Mouse (Mus musculus): ENCODE results near the gene Gbx2.
A peak's percentile ranks its signal among the peaks of the same experiment; 100 is the strongest.

Gene Gbx2

DNA sequence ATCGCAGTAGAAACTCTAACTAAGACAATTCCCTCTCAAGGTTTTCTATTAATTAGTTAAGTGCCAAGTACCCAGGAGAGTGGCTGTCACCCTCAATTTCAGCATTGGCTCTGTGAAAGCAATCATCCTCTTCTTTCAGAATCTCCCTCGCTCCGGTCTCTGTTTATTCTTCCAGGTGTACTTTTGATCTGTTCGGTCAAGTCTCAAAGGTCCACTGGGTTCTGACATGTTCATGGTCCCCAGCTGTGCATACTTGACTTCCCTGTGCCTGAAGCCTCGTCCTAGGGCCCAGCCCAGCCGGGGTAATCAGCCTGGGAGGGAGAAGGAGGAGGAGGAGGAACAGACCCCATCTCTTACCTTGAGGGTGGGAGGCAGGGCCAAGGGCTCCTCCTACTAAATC, 11.8 kb downstream of the Gbx2 start:
- ATAC-seq (ENCODE audit: insufficient number of reproducible peaks, low FRiP score, low TSS enrichment) = no peak

DNA sequence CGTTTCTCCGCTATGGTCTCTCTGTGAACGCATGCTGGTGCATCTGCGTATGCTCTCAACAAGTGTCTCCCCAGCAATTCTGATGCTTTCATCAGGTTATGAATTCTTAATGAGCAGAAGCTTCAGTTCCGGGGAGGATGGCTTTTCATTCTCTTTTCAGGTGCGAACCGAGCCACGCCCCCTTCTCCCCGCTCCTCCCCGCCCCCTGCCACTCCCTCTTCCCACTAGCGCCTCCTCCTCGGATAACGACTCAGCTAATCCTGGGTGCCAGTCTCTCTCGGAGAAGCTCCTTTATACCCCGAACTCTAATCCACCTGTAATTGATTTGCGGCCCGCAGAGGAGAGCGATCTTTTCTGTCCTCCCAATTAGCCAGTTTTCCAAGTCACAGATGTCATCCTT, 12.9 kb downstream of the Gbx2 start:
- no peak for ATAC-seq (ENCODE audit: insufficient number of reproducible peaks, low FRiP score, low TSS enrichment)

DNA sequence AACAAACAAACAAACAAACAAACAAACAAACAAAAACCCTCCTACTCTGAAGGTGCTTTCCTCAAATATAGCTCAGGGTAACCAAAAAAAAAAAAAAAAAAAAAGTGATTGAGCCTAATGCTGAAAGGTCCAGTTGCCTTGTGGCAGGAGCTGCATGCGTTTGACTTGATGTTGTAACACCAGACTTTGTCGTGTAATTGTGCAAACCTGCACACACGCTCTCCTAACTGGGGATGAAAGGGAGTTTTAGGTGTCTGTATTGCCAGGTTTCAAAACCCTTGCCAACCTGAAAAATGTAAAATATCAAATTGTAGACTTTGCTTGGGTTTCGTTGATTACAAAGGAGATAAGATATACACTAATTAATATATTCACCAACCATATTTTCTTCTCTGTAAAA, 17.4 kb downstream of the Gbx2 start:
- ATAC-seq (ENCODE audit: insufficient number of reproducible peaks, low FRiP score, low TSS enrichment) = no peak

DNA sequence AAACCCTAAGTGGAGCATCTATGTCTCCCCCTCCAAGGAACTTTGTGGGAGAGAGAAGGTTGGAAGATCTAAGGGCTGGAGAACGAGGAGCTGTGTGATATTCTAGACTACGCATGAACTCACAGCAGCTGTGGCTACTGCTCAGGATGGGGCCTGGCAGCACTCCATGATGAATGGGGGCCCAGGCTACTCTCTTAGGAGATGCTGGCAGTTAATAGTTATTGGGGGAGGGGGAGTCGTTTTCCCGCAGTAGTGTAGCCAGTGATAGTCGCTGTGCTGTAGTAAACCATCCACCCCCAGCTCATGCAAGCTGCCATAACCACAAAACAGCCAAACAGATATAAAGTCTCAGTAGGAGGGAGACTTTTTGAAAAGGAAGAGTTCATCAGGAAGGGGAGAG, 18.6 kb downstream of the Gbx2 start:
- ATAC-seq (ENCODE audit: insufficient number of reproducible peaks, low FRiP score, low TSS enrichment) = no peak

DNA sequence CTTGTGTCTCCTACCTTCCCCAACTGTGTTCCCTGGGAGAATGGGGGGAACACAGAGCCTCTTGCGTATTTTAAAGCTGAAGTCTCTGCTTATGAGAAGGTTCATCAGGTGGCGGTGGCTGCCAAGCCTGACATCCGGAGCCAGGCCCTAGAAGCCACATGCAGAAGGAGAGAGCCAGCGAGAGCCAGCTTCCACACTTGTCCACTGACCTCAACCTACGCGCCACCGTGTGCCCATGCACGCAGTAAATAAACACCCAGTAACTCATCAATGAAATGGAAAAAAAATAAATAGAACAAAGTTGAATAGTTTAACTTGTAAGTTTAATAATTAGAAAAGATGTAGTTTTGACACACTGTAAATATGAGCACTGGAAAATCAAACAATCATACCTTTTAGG, 21.2 kb downstream of the Gbx2 start:
- ATAC-seq (ENCODE audit: insufficient number of reproducible peaks, low FRiP score, low TSS enrichment) = no peak

DNA sequence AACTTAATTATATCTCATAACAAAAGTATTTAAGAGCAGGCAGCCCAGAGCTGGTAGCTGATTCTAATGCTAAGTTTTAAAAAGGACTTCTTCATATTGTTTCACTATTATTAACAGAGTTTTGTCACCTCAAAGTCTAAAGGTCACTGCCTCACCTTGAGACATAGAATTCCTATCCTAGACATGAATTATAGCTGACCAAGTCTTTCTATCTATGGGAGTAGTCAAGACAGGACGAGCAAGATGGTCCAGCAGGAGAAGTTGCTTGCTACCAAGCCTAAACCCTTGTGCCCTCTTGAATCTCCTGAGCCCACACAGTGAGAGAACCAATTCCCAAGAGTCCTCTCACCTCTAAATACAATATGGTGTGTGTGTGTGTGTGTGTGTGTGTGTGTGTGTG, 28.3 kb downstream of the Gbx2 start:
- no peak for ATAC-seq (ENCODE audit: insufficient number of reproducible peaks, low FRiP score, low TSS enrichment)

DNA sequence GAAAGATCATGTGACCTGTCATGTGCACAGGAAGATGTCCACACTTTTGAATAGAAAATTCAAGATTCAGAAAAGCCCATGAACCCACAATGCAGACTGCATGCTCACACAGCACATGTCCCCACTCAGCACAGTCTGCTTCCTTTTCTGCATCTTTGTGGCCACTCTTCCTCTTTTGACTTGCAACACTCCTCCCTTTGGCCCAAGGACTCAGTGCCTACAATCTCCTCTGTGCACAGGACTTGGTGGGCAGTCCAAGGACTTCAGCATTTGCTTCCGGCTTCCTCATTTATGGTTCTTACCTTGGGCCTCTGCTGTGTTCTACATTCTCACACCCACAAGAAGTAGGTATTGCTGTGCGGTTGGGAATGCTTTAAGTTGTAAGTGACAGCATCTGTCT, 28.7 kb downstream of the Gbx2 start:
- no peak for ATAC-seq (ENCODE audit: insufficient number of reproducible peaks, low FRiP score, low TSS enrichment)

DNA sequence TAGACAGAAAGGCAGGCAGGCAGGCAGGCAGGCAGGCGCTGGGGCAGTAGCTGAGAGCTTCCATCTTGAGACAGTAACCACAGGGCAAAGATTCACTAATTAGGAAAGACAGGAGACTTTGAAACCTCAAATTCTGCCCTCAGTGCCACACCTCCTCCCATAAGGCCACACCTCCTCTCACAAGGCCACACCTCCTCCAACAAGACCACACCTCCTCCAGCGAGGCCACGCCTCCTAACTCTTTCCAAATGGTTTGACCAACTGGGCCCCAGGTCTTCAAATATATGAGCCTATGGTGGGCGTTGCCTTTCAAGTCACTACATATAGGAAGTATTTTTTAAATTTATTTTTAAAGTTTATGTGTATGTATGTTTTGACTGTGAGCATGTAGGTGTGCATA, 29.6 kb downstream of the Gbx2 start:
- no peak for ATAC-seq (ENCODE audit: insufficient number of reproducible peaks, low FRiP score, low TSS enrichment)

DNA sequence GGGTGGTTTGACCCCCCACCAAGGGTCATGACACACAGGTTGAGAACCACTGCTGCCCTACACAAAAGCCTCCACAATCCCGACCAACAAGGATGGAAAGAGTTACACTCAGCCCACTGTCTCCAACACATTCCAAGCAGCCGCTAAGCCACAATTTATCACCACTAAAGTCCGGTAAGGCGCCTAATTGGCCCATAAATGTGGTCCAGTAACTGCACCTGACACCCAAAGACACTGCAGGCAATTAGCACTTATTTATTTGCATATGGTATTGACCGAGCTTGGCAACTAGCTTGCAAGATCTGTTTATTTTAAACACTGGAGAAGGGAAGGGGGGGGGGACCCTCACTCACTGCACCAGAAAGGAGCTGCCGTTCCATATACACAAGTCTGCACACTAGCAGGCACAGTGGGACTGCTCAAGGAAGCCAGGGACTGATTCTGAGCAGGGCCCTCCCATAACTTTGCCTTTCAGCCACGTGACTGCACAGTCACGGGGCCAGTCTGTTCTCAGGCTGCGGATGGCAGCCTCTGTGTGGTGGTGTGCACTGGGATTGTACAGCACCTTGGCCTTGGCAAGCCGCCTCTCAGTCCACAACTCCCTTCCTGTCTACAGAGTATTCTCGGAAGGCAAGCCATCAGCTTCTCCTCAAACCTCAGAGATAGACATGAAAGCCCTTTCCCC, 31.1 kb downstream of the Gbx2 start:
- no peak for ATAC-seq (ENCODE audit: insufficient number of reproducible peaks, low FRiP score, low TSS enrichment)

DNA sequence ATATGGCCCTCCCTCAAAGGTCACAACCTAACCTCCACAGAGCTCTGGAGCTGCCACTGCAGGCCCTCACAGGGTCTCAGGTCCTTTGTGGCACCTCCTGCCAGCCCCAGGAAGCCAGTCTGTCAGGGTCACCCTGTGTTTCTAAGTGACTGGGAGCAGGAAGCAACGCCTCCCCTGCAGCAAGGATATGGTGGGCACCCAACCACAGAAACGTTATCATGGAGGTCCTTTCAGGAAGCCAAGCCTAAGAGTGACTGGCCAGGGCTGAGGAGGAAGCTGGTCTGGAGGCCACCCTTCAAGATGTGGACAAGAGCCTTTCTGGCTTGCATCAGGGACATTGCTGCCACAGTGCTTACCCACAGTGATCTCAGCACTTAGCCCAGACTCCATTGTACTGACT, 31.9 kb downstream of the Gbx2 start:
- ATAC-seq (ENCODE audit: insufficient number of reproducible peaks, low FRiP score, low TSS enrichment) = no peak

DNA sequence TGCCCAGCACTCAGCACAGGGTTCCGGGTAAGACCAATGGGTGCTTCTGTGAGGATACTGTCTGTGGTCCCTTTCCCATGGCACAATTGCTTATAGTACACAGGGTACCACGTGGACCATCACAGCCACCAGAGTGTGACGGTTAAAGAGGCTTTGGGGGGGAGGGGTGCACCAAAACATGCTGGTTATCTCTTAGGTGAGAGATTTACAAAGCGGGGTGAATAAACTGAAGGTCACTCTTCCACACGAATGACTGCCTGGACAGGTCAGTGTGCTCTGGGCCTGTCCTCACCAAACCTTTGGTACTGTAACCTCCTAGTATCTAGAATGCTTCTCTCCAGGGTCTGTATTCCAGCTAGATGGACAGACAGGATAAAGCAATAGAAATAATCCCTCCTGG, 35.2 kb downstream of the Gbx2 start:
- no peak for ATAC-seq (ENCODE audit: insufficient number of reproducible peaks, low FRiP score, low TSS enrichment)

DNA sequence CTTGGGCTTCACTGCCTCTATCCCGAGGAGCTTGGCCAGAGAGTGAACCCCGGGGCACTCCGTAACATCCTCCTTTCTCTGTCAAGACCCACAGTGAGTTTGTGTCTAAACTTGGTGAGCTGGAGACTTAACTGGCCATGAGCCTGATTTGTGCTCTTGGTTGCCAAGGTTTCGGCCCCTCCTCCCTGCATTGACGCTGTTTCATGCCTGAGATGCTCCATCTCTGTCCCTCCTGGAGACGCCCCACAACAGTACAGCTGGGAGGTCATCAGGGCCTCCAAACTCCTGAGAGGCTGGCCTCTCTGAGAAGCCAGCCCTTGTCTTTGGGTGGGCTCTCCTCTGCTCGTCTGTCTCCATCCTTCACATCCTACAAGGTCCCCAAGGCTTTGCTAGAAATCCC, 38.7 kb downstream of the Gbx2 start:
- no peak for ATAC-seq (ENCODE audit: insufficient number of reproducible peaks, low FRiP score, low TSS enrichment)

DNA sequence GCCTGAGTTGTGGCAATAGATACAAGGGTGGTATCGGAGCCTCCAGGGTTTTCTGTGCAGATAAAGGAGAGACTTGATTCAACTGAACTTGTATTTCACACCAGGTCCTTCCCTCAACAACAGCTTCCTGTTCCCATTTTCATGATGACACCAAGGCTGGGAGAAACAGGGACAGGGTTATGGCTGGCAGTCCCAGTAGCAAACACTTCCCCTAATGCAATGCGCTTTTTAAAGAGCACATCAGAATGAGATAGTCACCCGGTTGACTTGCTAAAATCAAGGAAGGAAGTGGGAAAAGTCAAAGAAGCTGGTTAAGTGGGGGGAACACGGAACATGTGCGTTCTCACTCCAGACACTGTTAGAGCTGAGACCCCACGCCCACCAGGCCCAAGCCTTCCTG, 39.6 kb downstream of the Gbx2 start:
- no peak for ATAC-seq (ENCODE audit: insufficient number of reproducible peaks, low FRiP score, low TSS enrichment)

DNA sequence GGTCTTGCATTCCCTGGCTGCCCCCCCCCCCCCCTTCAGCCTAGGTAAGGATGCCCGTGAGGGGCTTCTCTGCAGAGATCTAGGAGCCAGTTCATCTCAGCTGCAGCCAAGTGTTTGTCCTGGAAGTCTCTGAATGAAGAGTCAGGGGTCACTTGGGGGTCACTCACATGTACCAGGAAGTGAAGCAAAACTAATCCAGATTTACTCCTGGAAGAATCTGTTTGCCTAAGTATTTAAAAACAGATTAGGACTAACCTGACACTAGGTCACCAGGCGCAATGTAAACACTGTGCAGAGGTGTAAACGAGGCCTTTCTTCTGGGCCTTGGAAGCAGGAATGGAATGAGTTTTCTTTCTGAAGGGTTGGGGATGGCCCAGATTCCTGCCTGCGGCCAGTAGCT, 45.3 kb downstream of the Gbx2 start:
- no peak for ATAC-seq (ENCODE audit: insufficient number of reproducible peaks, low FRiP score, low TSS enrichment)

DNA sequence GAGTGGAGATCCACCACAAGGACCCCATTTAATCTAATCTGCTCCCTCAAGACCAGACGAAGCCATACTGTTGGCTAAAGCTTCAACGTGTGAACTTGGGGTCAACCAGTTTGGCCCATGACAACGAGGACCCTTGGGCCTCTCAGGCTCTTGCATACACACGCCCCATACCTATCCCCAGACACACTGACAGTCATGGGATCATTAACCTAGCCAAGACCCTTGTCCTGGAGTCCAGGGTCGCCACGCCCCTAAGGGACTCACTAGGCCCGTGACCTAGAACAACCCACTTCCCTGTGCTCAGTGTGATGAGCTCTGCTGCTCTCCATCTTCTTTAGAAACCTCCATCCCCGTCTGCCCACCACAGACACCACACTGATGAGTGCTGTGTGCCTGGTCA, 46.6 kb downstream of the Gbx2 start:
- ATAC-seq (ENCODE audit: insufficient number of reproducible peaks, low FRiP score, low TSS enrichment) = no peak

DNA sequence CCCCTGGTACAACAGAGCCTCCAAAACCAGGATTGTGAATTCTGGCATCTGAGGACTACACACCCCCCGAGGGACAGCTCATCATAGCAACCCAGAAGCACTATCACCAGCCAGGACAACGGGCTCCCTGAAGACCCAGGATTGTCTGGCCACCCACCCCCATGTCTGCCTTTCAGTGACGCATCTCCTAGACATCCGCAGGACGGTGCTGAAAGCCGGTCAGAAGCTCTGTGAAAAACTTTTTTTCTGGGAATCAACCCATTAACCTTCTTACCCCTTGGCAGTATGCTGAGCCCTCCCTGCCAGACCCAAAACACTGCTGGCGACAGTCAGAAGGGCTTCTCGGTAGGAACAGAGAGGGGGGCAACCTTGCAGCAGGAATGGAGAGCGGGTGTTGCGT, 50.1 kb downstream of the Gbx2 start:
- no peak for ATAC-seq (ENCODE audit: insufficient number of reproducible peaks, low FRiP score, low TSS enrichment)

DNA sequence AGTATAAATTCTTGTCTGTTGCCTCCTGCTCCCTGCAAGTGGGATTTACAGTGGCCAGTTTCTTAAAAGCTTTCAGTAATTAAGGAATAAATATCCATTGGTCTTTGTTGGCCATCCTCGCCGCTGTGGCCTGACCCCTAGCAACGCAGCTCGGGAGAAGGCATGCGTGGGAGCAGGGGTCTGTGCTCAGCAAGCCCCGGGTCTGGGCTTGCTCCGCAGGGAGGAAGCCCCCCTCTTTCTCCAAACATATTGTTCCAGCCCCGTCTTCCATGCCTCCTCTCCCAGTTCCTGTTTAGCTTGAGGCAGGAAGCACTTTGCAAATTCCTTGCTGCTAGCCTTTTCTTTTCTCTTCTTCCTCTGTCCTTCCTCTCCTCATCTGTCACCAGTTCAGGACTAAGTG, 50.8 kb downstream of the Gbx2 start:
- ATAC-seq (ENCODE audit: insufficient number of reproducible peaks, low FRiP score, low TSS enrichment) = no peak

DNA sequence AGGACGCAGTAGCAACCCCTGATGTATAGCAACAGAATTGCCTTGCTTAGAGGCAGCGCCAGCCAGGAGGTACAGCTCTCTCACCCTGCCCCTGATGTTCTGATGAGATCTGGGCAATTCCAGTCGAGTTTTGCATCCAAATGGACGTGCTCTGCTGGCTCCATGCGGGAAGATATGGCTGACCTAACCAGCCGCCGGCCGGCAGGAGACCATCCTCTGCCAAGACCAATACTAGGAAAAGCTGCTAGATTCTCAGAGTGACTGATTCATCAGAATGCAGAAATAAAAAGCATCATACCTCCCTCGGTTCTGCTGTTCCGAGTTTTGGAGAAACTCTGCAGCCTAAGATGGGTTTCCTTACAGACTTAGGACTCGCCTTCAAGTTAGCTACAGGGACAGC, 52.5 kb downstream of the Gbx2 start:
- peak; percentile 64 for ATAC-seq (ENCODE audit: insufficient number of reproducible peaks, low FRiP score, low TSS enrichment)

Data from cerebellum, adult (tissue).